Mouse (Mus musculus): Measurements from ENCODE around the gene Ate1.

DNA sequence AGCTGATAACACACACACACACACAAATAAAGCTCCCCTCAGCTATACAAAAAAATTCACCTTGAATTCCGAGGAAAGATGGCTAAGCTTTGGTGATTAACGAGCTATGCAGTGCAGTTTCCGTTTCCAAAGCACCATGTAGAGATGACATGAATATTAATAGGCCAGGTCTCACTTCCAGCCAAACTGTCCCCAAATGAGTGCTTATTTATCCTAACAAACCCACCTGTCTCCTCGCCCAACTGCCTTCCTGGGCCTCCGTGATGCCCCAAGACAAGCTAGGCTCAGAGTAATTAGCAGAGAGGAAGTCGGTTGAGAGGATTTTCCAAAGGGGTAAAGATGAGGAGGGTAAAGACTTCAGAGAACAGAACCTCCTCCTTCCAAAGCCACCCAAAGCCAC lies 49.1 kb downstream of the Ate1 start:
- TF ChIP-seq GATA1 (IDR thresholded peaks at IDR 0.05; ENCODE audit: borderline replicate concordance, low read length) = no peak
- no peak for TF ChIP-seq FLI1 (IDR thresholded peaks at IDR 0.05; ENCODE audit: low read length)

Data from megakaryocyte, embryonic 14.5 days (primary cell).